Mouse (Mus musculus): ENCODE measurements around the gene Pbx1. TPM values are rescaled to one million over a fixed set of nuclear protein-coding genes. Genes with fewer than 3 reads are reported as not detected.

Pbx1 gene
- total and polyA plus RNA-seq, 3 experiments: 0.10 TPM; not detected in 2

- H3K79me2 ChIP-seq (ENCODE audit: control insufficient read depth, insufficient read depth, low read length, poor library complexity): no peaks in the 10 kb centered on the region
- H3K4me1 ChIP-seq (ENCODE audit: control insufficient read depth in 1 of 2, insufficient read depth in 2 of 2, low read length in 2 of 2): no peaks in the 10 kb centered on the region
- no peaks in the 10 kb centered on the region for H3K36me3 ChIP-seq (ENCODE audit: control insufficient read depth in 1 of 2, insufficient read depth in 2 of 2, low read length in 2 of 2)
- H3K27me3 ChIP-seq (ENCODE audit: control insufficient read depth in 1 of 2, insufficient read depth in 2 of 2, low read length in 2 of 2): no peaks in the 10 kb centered on the region; a peak in 1 of 4 replicates
- H3K27ac ChIP-seq (ENCODE audit: control insufficient read depth, low read depth, low read length): no peak overlapping the region
- DNase-seq (ENCODE audit: low read depth, low spot score): no peak
- H3K4me3 ChIP-seq (ENCODE audit: control insufficient read depth in 1 of 2, insufficient read depth in 1 of 2, low read depth in 2 of 2, low read length in 2 of 2): no peak overlapping the region
- H3K9me3 ChIP-seq (replicated peaks; ENCODE audit: insufficient read depth, low read length): no peaks in the 10 kb centered on the region
- H3K9ac ChIP-seq (ENCODE audit: control insufficient read depth, low read depth, low read length, poor library complexity, severe bottlenecking): no peak overlapping the region
- no peak for TF ChIP-seq ZKSCAN1 (IDR thresholded peaks at IDR 0.05; ENCODE audit: low read depth, low read length)
- TF ChIP-seq EP300 (IDR thresholded peaks at IDR 0.05; ENCODE audit: low read depth in 1 of 2, low read length in 2 of 2): no peak
- TF ChIP-seq POLR2AphosphoS2 (IDR thresholded peaks at IDR 0.05; ENCODE audit: low read length): no peak
- TF ChIP-seq POLR2AphosphoS5 (IDR thresholded peaks at IDR 0.05; ENCODE audit: borderline replicate concordance, low read depth, low read length): no peak
- TF ChIP-seq ZNF384 (IDR thresholded peaks at IDR 0.05; ENCODE audit: low read depth, low read length): no peak
- no peak for TF ChIP-seq MYC (IDR thresholded peaks at IDR 0.05; ENCODE audit: low read depth, low read length)
- no peak for TF ChIP-seq GATA1 (IDR thresholded peaks at IDR 0.05; ENCODE audit: low read depth, low read length)
- no peak for TF ChIP-seq SMC3 (IDR thresholded peaks at IDR 0.05; ENCODE audit: low read depth, low read length)
- TF ChIP-seq SIN3A (IDR thresholded peaks at IDR 0.05; ENCODE audit: low read length): no peak
- no peak for TF ChIP-seq MAX (IDR thresholded peaks at IDR 0.05; ENCODE audit: low read length)
- TF ChIP-seq ETS1 (IDR thresholded peaks at IDR 0.05; ENCODE audit: low read depth, low read length): no peak
- no peak for TF ChIP-seq MEF2A (IDR thresholded peaks at IDR 0.05; ENCODE audit: extremely low read depth, insufficient replicate concordance, low read depth, low read length, poor library complexity, severe bottlenecking)
- TF ChIP-seq MXI1 (IDR thresholded peaks at IDR 0.05; ENCODE audit: low read depth, low read length): no peak
- no peak for TF ChIP-seq USF2 (IDR thresholded peaks at IDR 0.05; ENCODE audit: borderline replicate concordance in 1 of 2, insufficient read depth in 1 of 2, low read depth in 1 of 2, low read length in 2 of 2)
- no peak for TF ChIP-seq HCFC1 (IDR thresholded peaks at IDR 0.05; ENCODE audit: low read depth, low read length)
Observed at GRCm38 (mm10) chr1:168265090-168265489, 167.0 kb downstream of the Pbx1 start.

DNA sequence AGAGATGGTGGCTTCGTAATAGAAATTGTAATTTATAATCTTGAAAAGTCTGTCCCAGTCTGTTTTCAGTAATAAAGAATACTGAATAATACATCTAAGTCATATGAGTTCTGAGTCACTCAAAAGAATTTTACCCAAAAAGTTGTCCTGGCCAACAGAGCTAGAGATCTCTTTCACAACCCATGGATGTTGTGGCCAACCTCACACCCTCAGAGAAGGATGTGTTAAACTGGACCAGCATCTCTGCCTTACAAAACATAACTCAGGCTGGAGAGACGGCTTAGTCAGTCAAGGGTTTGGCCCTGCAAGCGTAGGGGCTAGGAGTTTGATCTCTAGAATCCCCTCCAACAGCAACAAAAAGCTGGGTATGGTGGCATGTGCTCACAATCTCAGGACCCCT lies 171.7 kb downstream of the Pbx1 start:
- Histone ChIP-seq H3K27ac (ENCODE audit: control insufficient read depth, low read depth, low read length) (no peak overlapping the region), H3K4me1 (ENCODE audit: control insufficient read depth in 1 of 2, insufficient read depth in 2 of 2, low read length in 2 of 2) (no peaks in the 10 kb centered on the region), H3K79me2 (ENCODE audit: control insufficient read depth, insufficient read depth, low read length, poor library complexity) (no peaks in the 10 kb centered on the region), H3K27me3 (ENCODE audit: control insufficient read depth in 1 of 2, insufficient read depth in 2 of 2, low read length in 2 of 2) (no peaks in the 10 kb centered on the region), H3K9me3 (replicated peaks; ENCODE audit: insufficient read depth, low read length) (no peaks in the 10 kb centered on the region), H3K4me3 (ENCODE audit: control insufficient read depth in 1 of 2, insufficient read depth in 1 of 2, low read depth in 2 of 2, low read length in 2 of 2) (no peak overlapping the region), H3K9ac (ENCODE audit: control insufficient read depth, low read depth, low read length, poor library complexity, severe bottlenecking) (no peak overlapping the region), H3K36me3 (ENCODE audit: control insufficient read depth in 1 of 2, insufficient read depth in 2 of 2, low read length in 2 of 2) (no peaks in the 10 kb centered on the region)
- no peak for DNase-seq (ENCODE audit: low read depth, low spot score)
- TF ChIP-seq CHD1 (IDR thresholded peaks at IDR 0.05; ENCODE audit: low read depth, low read length) (no peak), GATA1 (IDR thresholded peaks at IDR 0.05; ENCODE audit: low read depth, low read length) (no peak), TAL1 (IDR thresholded peaks at IDR 0.05; ENCODE audit: low read length) (no peak)

Data from MEL (cell line).